Mouse (Mus musculus) heart, embryonic 16.5 days (tissue): ENCODE results near the gene Pxylp1. TPM values are rescaled to one million over a fixed set of nuclear protein-coding genes. Genes with fewer than 3 reads are reported as not detected.
"Not testable (repeated sequence)": the region's sequence is repeated elsewhere in the genome, so short reads cannot be mapped to it uniquely, and the experiment has no call there.

Experiments used
- ATAC-seq: fragments of 200-750 bp; cut with Nextera tagmentation; replicated peaks from 2 replicates; pipeline ENCODE4 v1.8.0; 2017; ENCODE audit warnings: moderate number of reproducible peaks; ENCODE audit not compliant: insufficient read depth, low FRiP score; ENCODE audit errors: extremely low read depth
- H3K27ac ChIP-seq: fragments of 300-500 bp; sonication (generic); 2 replicates; pipeline ENCODE4 v1.5.1; 2014; ENCODE audit warnings: mild to moderate bottlenecking, low read length, control low read depth, moderate library complexity
- H3K27me3 ChIP-seq: fragments of 300-500 bp; sonication (generic); 2 replicates; pipeline ENCODE4 v1.6.1; 2014; ENCODE audit warnings: low read length, mixed read lengths; ENCODE audit not compliant: control insufficient read depth, insufficient read depth
- H3K36me3 ChIP-seq: fragments of 300-500 bp; sonication (generic); 2 replicates; pipeline ENCODE4 v1.6.1; 2014; ENCODE audit not compliant: control insufficient read depth, insufficient read depth
- H3K4me1 ChIP-seq: fragments of 300-500 bp; sonication (generic); 2 replicates; pipeline ENCODE4 v1.6.1; 2014; ENCODE audit warnings: low read length, mixed read lengths; ENCODE audit not compliant: control insufficient read depth, insufficient read depth
- H3K4me2 ChIP-seq: fragments of 300-500 bp; sonication (generic); 2 replicates; pipeline ENCODE4 v1.6.1; 2014; ENCODE audit warnings: low read depth, mild to moderate bottlenecking, control low read depth, low read length
- H3K4me3 ChIP-seq: fragments of 300-500 bp; sonication (generic); 2 replicates; pipeline ENCODE4 v1.5.1; 2014; ENCODE audit warnings: mild to moderate bottlenecking, control low read depth, low read length
- H3K9ac ChIP-seq: fragments of 300-500 bp; sonication (generic); 2 replicates; pipeline ENCODE4 v1.6.1; 2014; ENCODE audit warnings: low read length, control low read depth
- H3K9me3 ChIP-seq: fragments of 300-500 bp; sonication (generic); replicated peaks from 2 replicates; pipeline ENCODE4 v1.6.1; 2016; ENCODE audit warnings: low read length; ENCODE audit not compliant: control insufficient read depth
- WGBS: fragments of 180-500 bp; shearing (Covaris S2); extraction: QIAGEN DNeasy Blood & Tissue Kit; methylation state at CpG from one replicate; pipeline ENCODE4 v1.1.7; 2014; 5-methylcytosine and 5-hydroxymethylcytosine counted together
- polyA plus RNA-seq: library from polyadenylated mRNA; unstranded; fragments of >200 nt; fragmentation: Nextera tagmentation; extraction: Ambion mirVana; gene quantifications from 2 replicates; pipeline ENCODE4 v1.2.1, GENCODE M21; 2015

Pxylp1 gene
- polyA plus RNA-seq: 25.8 and 26.0 TPM in 2 replicates

- no peak for ATAC-seq
- no peak within 1 kb of the TSS for H3K4me3 ChIP-seq
Measured at GRCm38 (mm10) chr9:96892546-96892945, at the start of gene Pxylp1. Pxylp1 (minus strand) TSS chr9:96892669.

GRCm38 (mm10) chr9:96938887-96939286 lies 46.4 kb upstream of the Pxylp1 start:
- H3K4me1 ChIP-seq: no peaks in the 10 kb centered on the region
- no peak overlapping the region for H3K4me2 ChIP-seq
- 0 out of 2 replicates have a peak, but pooled peaks cover 2% of the 10 kb centered on the region for H3K27me3 ChIP-seq
- ATAC-seq: no peak
- WGBS: 81% methylated on average over 5 of the region's 5 CpGs
- no peak overlapping the region for H3K27ac ChIP-seq
- H3K36me3 ChIP-seq: peaks cover 11% of the 10 kb centered on the region
- H3K4me3 ChIP-seq: no peak overlapping the region
- peaks cover 4% of the 10 kb centered on the region; the same call in 1 of the 2 replicates for H3K9me3 ChIP-seq
- no peak overlapping the region for H3K9ac ChIP-seq

More at GRCm38 (mm10) chr9:96892546-96892945, at the start of gene Pxylp1:
- Histone ChIP-seq H3K4me1 (peaks cover 13% of the 10 kb centered on the region; the same call in 1 of the 2 replicates), H3K9me3 (peaks cover 3% of the 10 kb centered on the region; the same call in 1 of the 2 replicates), H3K4me2 (no peak within 1 kb of the TSS), H3K27ac (no peak within 1 kb of the TSS), H3K9ac (no peak within 1 kb of the TSS), H3K27me3 (no peaks in the 10 kb centered on the region), H3K36me3 (no peaks in the 10 kb centered on the region)
- 49% methylated on average over 3 of the region's 3 CpGs for WGBS

DNA sequence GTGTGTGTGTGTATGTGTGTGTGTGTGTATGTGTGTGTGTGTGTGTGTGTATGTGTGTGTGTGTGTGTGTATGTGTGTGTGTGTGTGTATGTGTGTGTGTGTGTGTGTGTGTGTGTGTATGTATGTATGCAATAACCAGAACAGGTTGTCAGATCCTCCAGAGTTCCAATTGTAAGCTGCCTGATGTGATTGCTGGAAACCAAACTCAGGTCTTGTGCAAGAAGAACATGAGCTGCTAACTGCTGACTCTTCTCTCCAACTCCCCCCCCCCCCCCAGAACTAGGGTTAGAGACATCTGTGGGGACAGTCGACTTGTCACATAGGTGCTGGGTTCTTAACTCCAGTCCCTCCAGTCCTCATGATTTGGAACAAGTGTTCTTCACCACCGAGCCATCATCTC lies 44.0 kb upstream of the Pxylp1 start:
- 93% methylated on average over 2 of the region's 2 CpGs for WGBS
- ATAC-seq, H3K4me3 ChIP-seq: not testable (repeated sequence)

GRCm38 (mm10) chr9:96935556-96936300 lies 43.3 kb upstream of the Pxylp1 start:
- Histone ChIP-seq H3K27me3 (0 out of 2 replicates have a peak, but pooled peaks cover 2% of the 10 kb centered on the region), H3K4me1 (no peaks in the 10 kb centered on the region), H3K4me3 (no peak overlapping the region), H3K36me3 (peaks cover under 1% of the 10 kb centered on the region), H3K9ac (no peak overlapping the region), H3K9me3 (peaks cover 1% of the 10 kb centered on the region; the same call in 1 of the 2 replicates), H3K4me2 (no peak overlapping the region), H3K27ac (no peak overlapping the region)
- WGBS: 47% methylated on average over 15 of the region's 15 CpGs
- no peak for ATAC-seq

More for the DNA sequence above, 44.0 kb upstream of the Pxylp1 start:
- not testable (repeated sequence) for H3K4me1 ChIP-seq, H3K9ac ChIP-seq, H3K27me3 ChIP-seq, H3K4me2 ChIP-seq, H3K27ac ChIP-seq, H3K9me3 ChIP-seq, H3K36me3 ChIP-seq

DNA sequence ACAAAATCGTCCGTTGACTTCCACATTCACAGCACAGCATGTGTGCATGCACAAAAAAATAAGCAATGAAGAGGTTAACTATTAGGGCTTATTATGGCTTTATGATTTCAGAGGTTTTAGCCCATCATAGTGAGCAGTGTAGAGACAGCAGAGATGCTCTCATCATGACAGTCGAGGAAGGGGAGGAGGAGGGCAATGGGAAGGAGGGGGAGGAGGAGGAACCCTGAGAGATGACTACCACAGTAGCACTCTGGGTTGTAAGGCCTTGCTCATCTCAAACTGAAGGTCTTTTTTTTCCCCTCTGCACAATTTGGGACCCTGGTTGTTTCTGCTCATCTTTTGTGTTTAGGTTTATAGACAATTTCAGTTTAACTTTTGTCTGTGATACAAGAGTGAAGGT lies 42.3 kb upstream of the Pxylp1 start:
- Histone ChIP-seq H3K4me2 (no peak overlapping the region), H3K27ac (no peak overlapping the region), H3K4me3 (no peak overlapping the region), H3K9me3 (no peaks in the 10 kb centered on the region), H3K9ac (no peak overlapping the region), H3K36me3 (no peaks in the 10 kb centered on the region), H3K4me1 (no peaks in the 10 kb centered on the region), H3K27me3 (0 out of 2 replicates have a peak, but pooled peaks cover 2% of the 10 kb centered on the region)
- 74% methylated on average over 3 of the region's 3 CpGs for WGBS
- no peak for ATAC-seq

- Histone ChIP-seq H3K4me3 (no peak overlapping the region), H3K9ac (no peak overlapping the region), H3K27ac (no peak overlapping the region), H3K4me1 (no peaks in the 10 kb centered on the region), H3K9me3 (no peaks in the 10 kb centered on the region), H3K4me2 (no peak overlapping the region), H3K36me3 (no peaks in the 10 kb centered on the region), H3K27me3 (0 out of 2 replicates have a peak, but pooled peaks cover 10% of the 10 kb centered on the region)
- ATAC-seq: no peak
- WGBS: 90% methylated on average over 8 of the region's 8 CpGs
Measured at GRCm38 (mm10) chr9:96932751-96933150, 40.3 kb upstream of the Pxylp1 start.

DNA sequence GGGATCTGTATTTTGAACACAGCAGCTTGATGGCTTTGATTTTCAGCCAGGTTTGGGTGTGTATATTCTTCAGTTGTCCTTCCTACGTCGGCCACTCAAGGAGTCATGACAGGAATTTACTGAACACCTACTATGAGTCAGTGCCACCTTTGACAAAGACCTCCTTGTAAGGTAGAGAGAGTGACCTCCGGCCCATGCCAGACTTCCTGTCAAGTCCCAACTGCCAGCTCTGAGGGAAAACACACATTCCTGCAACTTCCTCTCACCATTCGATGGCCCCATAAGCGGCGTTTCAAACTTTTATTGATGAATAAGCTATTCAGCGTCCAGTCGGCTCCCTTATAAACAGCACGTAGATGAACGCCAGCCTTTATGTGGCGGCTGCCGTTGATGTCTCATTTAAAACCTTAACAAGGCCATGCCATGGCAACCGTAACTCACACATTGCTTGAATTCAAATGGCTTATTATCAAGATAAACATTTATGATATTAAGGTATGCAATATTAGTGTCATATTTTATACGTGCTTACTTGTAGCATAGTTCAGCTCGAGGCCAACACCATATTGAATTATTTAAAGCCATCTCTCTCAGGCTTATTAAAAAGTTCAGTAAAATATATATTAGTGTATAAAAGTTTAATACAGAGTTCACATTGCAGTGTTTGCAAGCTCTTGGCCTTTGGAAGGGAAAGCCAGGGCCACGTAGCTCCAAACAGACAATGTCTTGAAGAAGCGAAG lies 31.3 kb upstream of the Pxylp1 start:
- whole genome bisulfite sequencing: 69% methylated on average over 17 of the region's 17 CpGs
- H3K27me3 ChIP-seq: peaks cover 5% of the 10 kb centered on the region; the same call in 1 of the 2 replicates
- no peak for ATAC-seq

GRCm38 (mm10) chr9:96923119-96923518 lies 30.6 kb upstream of the Pxylp1 start:
- 77% methylated on average over 6 of the region's 6 CpGs for WGBS
- Histone ChIP-seq H3K4me1 (no peaks in the 10 kb centered on the region), H3K9me3 (peaks cover 14% of the 10 kb centered on the region), H3K4me3 (no peak overlapping the region), H3K36me3 (no peaks in the 10 kb centered on the region), H3K4me2 (no peak overlapping the region), H3K9ac (no peak overlapping the region), H3K27ac (no peak overlapping the region), H3K27me3 (peaks cover 4% of the 10 kb centered on the region; the same call in 1 of the 2 replicates)
- no peak for ATAC-seq

More for the DNA sequence above, 31.3 kb upstream of the Pxylp1 start:
- no peak overlapping the region for H3K9ac ChIP-seq
- no peak overlapping the region for H3K4me2 ChIP-seq
- no peak overlapping the region for H3K27ac ChIP-seq
- no peaks in the 10 kb centered on the region for H3K4me1 ChIP-seq
- H3K9me3 ChIP-seq: peaks cover 12% of the 10 kb centered on the region
- no peak overlapping the region for H3K4me3 ChIP-seq
- no peaks in the 10 kb centered on the region for H3K36me3 ChIP-seq
